Mouse (Mus musculus): ENCODE data around the gene Nsf.

DNA sequence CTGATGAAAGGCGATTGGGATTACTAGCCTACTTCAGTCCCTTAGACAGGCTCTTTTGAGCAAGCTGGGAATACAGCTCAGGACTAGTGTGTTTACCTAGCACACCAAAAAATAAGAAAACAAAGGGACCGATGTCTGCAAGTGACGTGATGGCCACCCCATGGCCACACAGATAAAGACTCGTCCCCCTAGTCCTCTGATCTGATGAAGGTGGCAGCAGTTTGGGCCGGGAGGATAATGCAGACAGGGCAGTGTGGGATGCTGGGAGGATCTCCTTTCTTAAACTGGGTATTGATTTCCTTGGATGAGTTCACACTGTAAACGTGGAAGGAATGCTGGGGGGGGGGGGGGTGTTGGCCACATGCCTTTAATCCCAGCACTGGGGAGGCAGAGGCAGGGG lies 13.0 kb downstream of the Nsf start:
- TF ChIP-seq MAFK (IDR thresholded peaks at IDR 0.05; ENCODE audit: insufficient read depth, low read depth, low read length) (no peak), ZNF384 (IDR thresholded peaks at IDR 0.05; ENCODE audit: low read depth, low read length) (no peak), ZC3H11A (IDR thresholded peaks at IDR 0.05; ENCODE audit: borderline replicate concordance, low read depth, low read length) (no peak)
